Mouse (Mus musculus) limb, embryonic 13.5 days (tissue): Measurements from ENCODE around the gene Stac. TPM values are rescaled to one million over a fixed set of nuclear protein-coding genes. Genes with fewer than 3 reads are reported as not detected.

Source experiments
- ATAC-seq: fragments of 200-750 bp; cut with Nextera tagmentation; 2 replicates; pipeline ENCODE4 v1.8.0; 2017; ENCODE audit warnings: low read depth, moderate number of reproducible peaks, moderate TSS enrichment; ENCODE audit not compliant: low FRiP score
- H3K27ac ChIP-seq: fragments of 300-500 bp; sonication (generic); 2 replicates; pipeline ENCODE4 v1.5.1; 2015; ENCODE audit warnings: inconsistent platforms, mild to moderate bottlenecking, moderate library complexity
- H3K27me3 ChIP-seq: fragments of 300-500 bp; sonication (generic); 2 replicates; pipeline ENCODE4 v1.6.1; 2015; ENCODE audit warnings: mild to moderate bottlenecking, inconsistent platforms
- H3K36me3 ChIP-seq: fragments of 300-500 bp; sonication (generic); 2 replicates; pipeline ENCODE4 v1.6.1; 2015; ENCODE audit warnings: inconsistent platforms, mild to moderate bottlenecking, moderate library complexity
- H3K4me1 ChIP-seq: fragments of 300-500 bp; sonication (generic); 2 replicates; pipeline ENCODE4 v1.6.1; 2015; ENCODE audit warnings: inconsistent platforms
- H3K4me2 ChIP-seq: fragments of 300-500 bp; sonication (generic); replicated peaks from 2 replicates; pipeline ENCODE4 v1.6.1; 2015; ENCODE audit warnings: inconsistent platforms, mild to moderate bottlenecking, moderate library complexity
- H3K4me3 ChIP-seq: fragments of 300-500 bp; sonication (generic); 2 replicates; pipeline ENCODE4 v1.5.1; 2015; ENCODE audit warnings: moderate library complexity, mild to moderate bottlenecking, inconsistent platforms
- H3K9ac ChIP-seq: fragments of 300-500 bp; sonication (generic); 2 replicates; pipeline ENCODE4 v1.6.1; 2015; ENCODE audit warnings: mild to moderate bottlenecking, inconsistent platforms
- H3K9me3 ChIP-seq: fragments of 300-500 bp; sonication (generic); 2 replicates; pipeline ENCODE4 v1.6.1; 2016; ENCODE audit warnings: inconsistent platforms
- WGBS: fragments of 180-500 bp; shearing (Covaris S2); methylation state at CpG from one replicate; pipeline ENCODE4 v1.1.7; 2015; 5-methylcytosine and 5-hydroxymethylcytosine counted together
- polyA plus RNA-seq: library from polyadenylated mRNA; unstranded; fragments of >200 nt; fragmentation: Nextera tagmentation; extraction: Ambion mirVana; gene quantifications from 2 replicates; pipeline ENCODE4 v1.2.1, GENCODE M21; 2015

The Stac gene
- polyA plus RNA-seq, 1 experiment from 2014 or later = 8.0 TPM

- Histone ChIP-seq H3K9ac (no peak overlapping the region), H3K27ac (no peak overlapping the region), H3K4me1 (no peaks in the 10 kb centered on the region), H3K9me3 (no peaks in the 10 kb centered on the region), H3K36me3 (no peaks in the 10 kb centered on the region), H3K27me3 (peaks cover 14% of the 10 kb centered on the region), H3K4me3 (no peak overlapping the region), H3K4me2 (no peak overlapping the region)
- ATAC-seq = no peak
- 76% methylated on average over 2 of the region's 2 CpGs for WGBS
These were observed 6.0 kb downstream of the Stac start for GRCm38 (mm10) chr9:111684170-111684569.

GRCm38 (mm10) chr9:111679516-111679915, 10.6 kb downstream of the Stac start:
- 10% methylated on average over 2 of the region's 2 CpGs for whole genome bisulfite sequencing
- H3K36me3 ChIP-seq = no peaks in the 10 kb centered on the region
- H3K4me2 ChIP-seq = no peak overlapping the region
- H3K9me3 ChIP-seq = no peaks in the 10 kb centered on the region
- H3K27me3 ChIP-seq = no peaks in the 10 kb centered on the region
- no peak overlapping the region for H3K27ac ChIP-seq
- ATAC-seq = no peak
- no peak overlapping the region for H3K4me3 ChIP-seq
- H3K4me1 ChIP-seq = no peaks in the 10 kb centered on the region
- no peak overlapping the region for H3K9ac ChIP-seq

DNA sequence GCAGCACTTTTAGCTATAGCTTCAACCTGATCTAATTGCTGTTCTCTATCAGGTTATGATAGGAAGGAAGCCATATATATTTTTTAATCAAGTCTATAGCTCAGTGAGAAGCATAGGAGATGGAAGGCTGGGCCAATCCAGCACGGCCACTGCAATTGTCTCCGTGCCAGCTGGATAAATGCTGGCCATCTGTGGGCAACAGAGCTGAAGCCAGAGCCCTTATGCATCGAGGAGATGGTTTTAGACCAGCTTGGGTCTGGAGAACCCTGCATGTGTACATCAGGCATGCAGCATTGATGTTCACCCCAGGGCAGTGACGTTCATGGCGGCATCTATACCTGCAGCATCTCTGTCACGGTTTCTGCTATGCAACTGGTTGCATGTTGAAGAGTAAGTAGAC, 20.3 kb downstream of the Stac start:
- Histone ChIP-seq H3K27ac (no peak overlapping the region), H3K36me3 (no peaks in the 10 kb centered on the region), H3K9ac (no peak overlapping the region), H3K4me3 (no peak overlapping the region), H3K27me3 (no peaks in the 10 kb centered on the region), H3K4me1 (no peaks in the 10 kb centered on the region), H3K4me2 (no peak overlapping the region), H3K9me3 (no peaks in the 10 kb centered on the region)
- no peak for ATAC-seq
- WGBS = 85% methylated on average over 6 of the region's 6 CpGs

DNA sequence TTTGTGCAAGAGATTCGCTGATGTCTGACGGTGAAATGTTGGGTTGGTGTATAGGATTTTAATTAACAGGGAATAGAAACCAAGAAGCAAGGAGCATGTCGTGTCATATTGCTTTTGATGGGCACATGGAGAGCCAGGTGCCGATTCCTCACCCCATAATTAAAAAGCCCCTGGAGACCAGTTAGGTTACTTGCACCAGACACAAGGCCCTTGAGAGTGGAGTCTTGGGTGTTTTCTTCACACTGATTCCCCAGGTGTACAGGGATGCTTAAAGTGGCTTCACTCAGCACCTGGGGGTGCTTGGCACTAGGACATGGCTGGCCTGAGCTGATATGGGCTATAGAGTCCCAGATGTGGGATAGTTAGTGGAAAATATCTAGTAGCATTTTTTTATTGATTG, 35.1 kb downstream of the Stac start:
- 73% methylated on average over 4 of the region's 4 CpGs for WGBS
- no peak overlapping the region for H3K9ac ChIP-seq

GRCm38 (mm10) chr9:111644228-111644627, 45.9 kb downstream of the Stac start:
- 74% methylated on average over 4 of the region's 4 CpGs for WGBS
- no peak overlapping the region for H3K9ac ChIP-seq
- no peak overlapping the region for H3K27ac ChIP-seq
- H3K4me3 ChIP-seq = no peak overlapping the region
- peaks cover 7% of the 10 kb centered on the region; the same call in 1 of the 2 replicates for H3K4me1 ChIP-seq
- H3K4me2 ChIP-seq = no peak overlapping the region
- H3K36me3 ChIP-seq = no peaks in the 10 kb centered on the region
- H3K27me3 ChIP-seq = no peaks in the 10 kb centered on the region
- H3K9me3 ChIP-seq = no peaks in the 10 kb centered on the region
- ATAC-seq = no peak

More for the DNA sequence above, 35.1 kb downstream of the Stac start:
- H3K9me3 ChIP-seq = no peaks in the 10 kb centered on the region
- no peaks in the 10 kb centered on the region for H3K4me1 ChIP-seq
- no peak overlapping the region for H3K4me2 ChIP-seq
- no peak for ATAC-seq
- H3K27ac ChIP-seq = no peak overlapping the region
- no peaks in the 10 kb centered on the region for H3K27me3 ChIP-seq
- no peak overlapping the region for H3K4me3 ChIP-seq
- no peaks in the 10 kb centered on the region for H3K36me3 ChIP-seq

GRCm38 (mm10) chr9:111643369-111643768, 46.8 kb downstream of the Stac start:
- no peak for ATAC-seq
- 71% methylated on average over 5 of the region's 5 CpGs for WGBS
- Histone ChIP-seq H3K4me3 (no peak overlapping the region), H3K4me2 (no peak overlapping the region), H3K9me3 (no peaks in the 10 kb centered on the region), H3K4me1 (peaks cover 7% of the 10 kb centered on the region; the same call in 1 of the 2 replicates), H3K9ac (no peak overlapping the region), H3K27ac (no peak overlapping the region), H3K27me3 (no peaks in the 10 kb centered on the region), H3K36me3 (no peaks in the 10 kb centered on the region)

DNA sequence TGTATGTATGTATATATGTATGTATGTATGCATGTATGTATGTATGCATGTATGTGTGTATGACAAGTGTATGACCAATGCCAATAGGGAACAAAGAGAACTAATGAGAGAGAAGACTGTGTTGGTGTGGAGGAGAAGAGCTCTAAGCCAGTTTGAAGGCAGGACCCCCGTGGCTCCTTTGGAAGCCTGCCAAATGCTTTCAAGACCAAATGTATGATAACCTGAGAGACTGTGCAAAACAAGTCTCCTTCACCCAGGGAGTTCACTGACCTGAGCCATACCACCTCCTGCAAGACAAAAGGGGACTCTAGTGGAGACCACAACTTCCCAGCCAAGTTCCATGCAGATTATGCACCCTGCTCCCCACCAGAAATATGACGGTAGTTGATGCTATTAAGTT, 52.5 kb downstream of the Stac start:
- WGBS = 55% methylated on average over 2 of the region's 2 CpGs
- H3K4me3 ChIP-seq = no peak overlapping the region
- no peaks in the 10 kb centered on the region for H3K9me3 ChIP-seq
- H3K4me2 ChIP-seq = no peak overlapping the region
- H3K27ac ChIP-seq = no peak overlapping the region
- H3K27me3 ChIP-seq = no peaks in the 10 kb centered on the region
- no peak for ATAC-seq
- H3K4me1 ChIP-seq = no peaks in the 10 kb centered on the region
- H3K9ac ChIP-seq = no peak overlapping the region
- no peaks in the 10 kb centered on the region for H3K36me3 ChIP-seq

GRCm38 (mm10) chr9:111632833-111633232, 57.3 kb downstream of the Stac start:
- Histone ChIP-seq H3K9me3 (no peaks in the 10 kb centered on the region), H3K9ac (no peak overlapping the region), H3K27me3 (no peaks in the 10 kb centered on the region), H3K4me2 (no peak overlapping the region), H3K27ac (no peak overlapping the region), H3K36me3 (no peaks in the 10 kb centered on the region), H3K4me3 (no peak overlapping the region), H3K4me1 (no peaks in the 10 kb centered on the region)
- 79% methylated on average over 4 of the region's 4 CpGs for WGBS
- ATAC-seq = no peak

DNA sequence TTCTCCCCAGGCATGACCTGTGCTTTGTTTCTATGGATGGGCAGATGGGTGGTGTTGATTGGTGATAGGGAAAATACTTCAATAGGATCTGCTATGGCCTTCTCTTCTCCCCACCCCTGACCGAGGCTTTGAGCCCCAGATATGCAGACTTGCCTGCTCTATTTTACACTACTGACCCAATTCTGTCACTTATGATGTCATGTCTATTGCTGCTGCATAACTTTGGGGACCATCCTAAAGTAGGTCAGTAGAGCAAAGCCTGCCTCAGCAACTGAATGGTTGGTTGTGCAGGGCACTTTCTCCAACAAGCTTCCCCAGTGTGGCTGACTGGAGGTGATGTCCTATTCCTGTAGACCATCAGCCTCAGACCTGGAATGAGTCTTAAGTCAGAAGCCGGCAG, 69.0 kb downstream of the Stac start:
- H3K4me1 ChIP-seq = no peaks in the 10 kb centered on the region
- no peak overlapping the region for H3K4me3 ChIP-seq
- no peaks in the 10 kb centered on the region for H3K36me3 ChIP-seq
- no peak overlapping the region for H3K27ac ChIP-seq
- no peaks in the 10 kb centered on the region for H3K27me3 ChIP-seq
- WGBS = 85% methylated on average over 2 of the region's 2 CpGs
- H3K9ac ChIP-seq = no peak overlapping the region
- no peaks in the 10 kb centered on the region for H3K9me3 ChIP-seq
- ATAC-seq = no peak
- H3K4me2 ChIP-seq = no peak overlapping the region

DNA sequence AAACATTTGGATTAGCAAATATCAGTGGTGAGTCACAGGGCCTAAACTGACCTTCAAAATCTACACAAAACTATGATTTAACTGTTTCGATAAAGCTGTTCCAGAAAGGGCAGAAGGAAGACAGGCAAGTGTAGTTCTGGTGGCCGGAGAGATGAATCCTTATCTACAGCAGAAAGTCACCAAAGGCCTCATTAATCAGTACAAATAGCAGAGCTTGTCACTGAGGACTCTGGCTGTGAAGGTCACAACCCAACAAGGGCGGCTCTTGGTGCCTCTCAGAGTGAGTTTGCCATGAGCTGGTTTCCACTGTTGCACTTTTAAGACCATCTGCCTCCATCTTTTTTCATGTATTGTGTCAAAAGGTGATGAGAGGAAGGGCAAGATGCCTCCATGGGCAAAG, 78.8 kb downstream of the Stac start:
- Histone ChIP-seq H3K36me3 (no peaks in the 10 kb centered on the region), H3K4me3 (no peak overlapping the region), H3K27ac (no peak overlapping the region), H3K4me1 (peaks cover 7% of the 10 kb centered on the region; the same call in 1 of the 2 replicates), H3K27me3 (no peaks in the 10 kb centered on the region), H3K9me3 (no peaks in the 10 kb centered on the region), H3K9ac (no peak overlapping the region), H3K4me2 (no peak overlapping the region)
- WGBS = 74% methylated on average over 3 of the region's 3 CpGs
- no peak for ATAC-seq

DNA sequence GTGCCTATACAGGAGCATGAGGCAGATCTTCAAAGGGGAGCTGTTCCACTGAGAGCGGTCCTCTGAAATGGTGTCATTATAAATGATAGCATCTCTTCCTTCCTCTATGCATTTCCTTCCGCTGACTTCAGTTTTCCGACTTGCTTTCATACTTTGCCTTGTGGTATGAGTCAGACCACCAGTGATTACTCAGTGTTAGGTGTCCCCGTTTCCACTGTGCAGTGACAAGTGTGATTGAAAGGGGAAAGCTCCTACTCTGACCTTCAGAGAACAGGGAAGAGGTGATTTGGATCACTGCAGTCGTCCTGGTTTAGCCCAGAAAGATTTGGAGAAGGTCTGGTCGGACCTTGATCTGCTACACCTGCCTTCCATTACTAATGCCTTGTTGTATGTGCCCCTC, 81.4 kb downstream of the Stac start:
- Histone ChIP-seq H3K27ac (no peak overlapping the region), H3K27me3 (no peaks in the 10 kb centered on the region), H3K9me3 (no peaks in the 10 kb centered on the region), H3K4me3 (no peak overlapping the region), H3K4me1 (peaks cover 7% of the 10 kb centered on the region; the same call in 1 of the 2 replicates), H3K9ac (no peak overlapping the region), H3K4me2 (no peak overlapping the region), H3K36me3 (no peaks in the 10 kb centered on the region)
- WGBS = 53% methylated on average over 6 of the region's 6 CpGs
- ATAC-seq = no peak

DNA sequence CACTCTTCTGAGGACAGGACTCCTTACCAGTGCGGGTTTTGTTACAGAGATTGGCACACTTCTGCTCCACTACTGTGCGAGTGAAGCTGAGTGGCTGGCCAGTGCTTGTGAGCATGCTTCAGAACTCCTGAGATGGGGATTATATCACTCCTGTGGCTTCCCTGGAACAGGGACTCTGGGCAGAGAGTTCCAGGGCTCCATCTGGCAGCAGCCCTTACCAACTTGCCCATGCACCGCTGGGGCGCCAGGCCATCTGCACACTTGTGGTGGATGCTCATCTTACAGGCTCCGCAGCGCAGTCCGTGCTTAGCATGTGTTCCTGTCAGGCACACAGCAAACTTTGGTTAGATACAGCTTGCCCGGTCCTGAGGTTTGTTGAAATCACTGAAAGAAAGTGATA, 83.5 kb downstream of the Stac start:
- no peak overlapping the region for H3K4me2 ChIP-seq
- no peak overlapping the region for H3K27ac ChIP-seq
- 84% methylated on average over 8 of the region's 8 CpGs for WGBS
- H3K27me3 ChIP-seq = no peaks in the 10 kb centered on the region
- H3K4me3 ChIP-seq = no peak overlapping the region
- no peaks in the 10 kb centered on the region for H3K9me3 ChIP-seq
- H3K36me3 ChIP-seq = no peaks in the 10 kb centered on the region; the same call in 1 of the 2 replicates
- no peak for ATAC-seq
- H3K9ac ChIP-seq = no peak overlapping the region
- H3K4me1 ChIP-seq = peaks cover 7% of the 10 kb centered on the region; the same call in 1 of the 2 replicates

DNA sequence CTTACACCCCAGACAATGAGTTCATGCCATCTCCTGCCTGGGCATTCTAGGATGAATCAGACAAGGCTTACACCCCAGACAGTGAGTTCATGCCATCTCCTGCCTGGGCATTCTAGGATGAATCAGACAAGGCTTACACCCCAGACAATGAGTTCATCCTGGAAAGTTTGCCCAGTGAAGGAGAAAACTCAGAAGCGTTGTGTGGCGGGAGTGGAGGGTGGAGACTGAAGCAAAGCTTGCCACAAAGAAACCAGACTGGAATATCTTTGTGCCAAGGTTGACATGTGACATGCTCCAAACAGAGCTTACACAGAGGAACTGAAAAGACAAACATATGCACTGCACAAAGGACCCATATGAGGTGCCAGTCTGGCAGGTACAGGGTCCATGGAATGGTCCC, 102.6 kb downstream of the Stac start:
- H3K9me3 ChIP-seq = no peaks in the 10 kb centered on the region
- ATAC-seq = no peak

More for the DNA sequence above, 102.6 kb downstream of the Stac start:
- 96% methylated on average over 2 of the region's 2 CpGs for WGBS
- Histone ChIP-seq H3K4me3 (no peak overlapping the region), H3K27me3 (no peaks in the 10 kb centered on the region), H3K27ac (no peak overlapping the region), H3K36me3 (no peaks in the 10 kb centered on the region), H3K4me1 (no peaks in the 10 kb centered on the region), H3K4me2 (no peak overlapping the region), H3K9ac (no peak overlapping the region)
